Mouse (Mus musculus): ENCODE data around the gene Ano2. TPM values are rescaled to one million over a fixed set of nuclear protein-coding genes. Genes with fewer than 3 reads are reported as not detected.

Gene Ano2
- polyA plus RNA-seq, 1 experiment = 0.07 TPM

DNA sequence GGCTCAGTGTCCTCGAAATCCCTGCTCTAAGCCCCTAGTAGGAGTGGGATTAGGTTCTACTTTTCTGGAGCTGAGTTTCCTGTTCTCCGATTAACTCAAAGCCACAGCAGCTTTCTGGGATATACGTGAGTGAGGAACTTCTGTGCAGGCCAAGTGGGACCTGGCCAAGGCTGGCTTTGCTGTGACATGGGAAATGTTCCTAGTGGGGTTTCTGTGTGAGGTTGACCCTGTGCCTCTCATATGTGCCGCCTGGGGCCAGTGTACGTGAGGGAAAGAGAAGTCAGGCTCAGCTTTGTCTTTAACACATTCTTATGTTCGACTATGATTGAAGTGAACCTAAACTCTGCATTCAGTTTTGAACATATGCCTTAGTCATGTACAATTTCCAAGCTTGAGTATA is 184.5 kb downstream of the Ano2 start:
- 91% methylated on average over 6 of the region's 6 CpGs for WGBS

DNA sequence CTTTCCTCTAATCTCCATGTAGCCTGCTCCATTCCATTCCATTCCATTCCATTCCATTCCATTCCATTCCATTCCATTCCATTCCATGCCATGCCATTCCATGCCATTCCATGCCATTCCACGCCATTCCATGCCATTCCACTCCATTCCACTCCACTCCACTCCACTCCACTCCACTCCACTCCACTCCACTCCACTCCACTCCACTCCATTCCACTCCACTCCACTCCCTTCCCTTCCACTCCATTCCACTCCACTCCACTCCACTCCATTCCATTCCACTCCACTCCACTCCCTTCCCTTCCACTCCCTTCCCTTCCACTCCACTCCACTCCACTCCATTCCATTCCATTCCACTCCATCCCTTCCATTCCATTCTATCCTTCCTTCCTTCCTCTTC is 186.7 kb downstream of the Ano2 start:
- no peaks in the 10 kb centered on the region for H3K36me3 ChIP-seq (ENCODE audit: control insufficient read depth, insufficient read depth, low read length)
- DNase-seq = no peak
- H3K27me3 ChIP-seq (ENCODE audit: control insufficient read depth, insufficient read depth, low read length) = no peaks in the 10 kb centered on the region
- H3K4me3 ChIP-seq (ENCODE audit: control insufficient read depth, insufficient read depth, low read length) = no peak overlapping the region
- no peaks in the 10 kb centered on the region for H3K4me1 ChIP-seq (replicated peaks; ENCODE audit: control insufficient read depth, insufficient read depth, low read length)
- no peak overlapping the region for H3K27ac ChIP-seq (ENCODE audit: control insufficient read depth, insufficient read depth, low read length)
- 54% methylated on average over 1 of the region's 1 CpGs for WGBS
- TF ChIP-seq POLR2A (IDR thresholded peaks at IDR 0.05; ENCODE audit: control insufficient read depth, extremely low read depth, insufficient read depth, low read length, poor library complexity) = no peak
- TF ChIP-seq CTCF (IDR thresholded peaks at IDR 0.05; ENCODE audit: borderline replicate concordance, control insufficient read depth, extremely low read depth, insufficient read depth, low read length, poor library complexity) = no peak

More for the DNA sequence above, 184.5 kb downstream of the Ano2 start:
- no peak for DNase-seq
- Histone ChIP-seq H3K4me1 (replicated peaks; ENCODE audit: control insufficient read depth, insufficient read depth, low read length) (no peaks in the 10 kb centered on the region), H3K36me3 (ENCODE audit: control insufficient read depth, insufficient read depth, low read length) (no peaks in the 10 kb centered on the region), H3K27me3 (ENCODE audit: control insufficient read depth, insufficient read depth, low read length) (no peaks in the 10 kb centered on the region), H3K4me3 (ENCODE audit: control insufficient read depth, insufficient read depth, low read length) (no peak overlapping the region), H3K27ac (ENCODE audit: control insufficient read depth, insufficient read depth, low read length) (no peak overlapping the region)
- TF ChIP-seq CTCF (IDR thresholded peaks at IDR 0.05; ENCODE audit: borderline replicate concordance, control insufficient read depth, extremely low read depth, insufficient read depth, low read length, poor library complexity) = no peak
- no peak for TF ChIP-seq POLR2A (IDR thresholded peaks at IDR 0.05; ENCODE audit: control insufficient read depth, extremely low read depth, insufficient read depth, low read length, poor library complexity)

DNA sequence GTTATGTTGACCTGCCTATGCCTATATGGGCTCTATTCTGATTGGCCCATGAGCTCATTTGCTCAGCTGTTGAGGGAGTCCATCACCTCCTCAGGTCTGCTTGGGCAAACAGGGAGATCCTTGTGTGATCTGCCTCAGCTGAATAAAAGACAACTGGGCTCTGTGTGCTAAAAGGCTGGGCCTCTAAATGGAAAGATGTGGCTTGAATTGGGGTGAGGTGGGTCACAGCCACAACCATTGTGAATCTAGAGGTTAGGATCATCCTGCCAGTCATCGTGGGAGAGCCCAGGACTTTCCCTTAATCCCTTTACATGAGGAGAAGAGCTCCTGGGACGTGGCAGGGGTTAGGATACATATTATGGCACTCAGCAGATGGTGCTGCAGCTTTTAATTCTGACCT is 188.5 kb downstream of the Ano2 start:
- no peak for TF ChIP-seq CTCF (IDR thresholded peaks at IDR 0.05; ENCODE audit: borderline replicate concordance, control insufficient read depth, extremely low read depth, insufficient read depth, low read length, poor library complexity)
- no peak for TF ChIP-seq POLR2A (IDR thresholded peaks at IDR 0.05; ENCODE audit: control insufficient read depth, extremely low read depth, insufficient read depth, low read length, poor library complexity)
- 75% methylated on average over 2 of the region's 2 CpGs for WGBS
- no peaks in the 10 kb centered on the region for H3K4me1 ChIP-seq (replicated peaks; ENCODE audit: control insufficient read depth, insufficient read depth, low read length)
- DNase-seq = no peak
- no peak overlapping the region for H3K27ac ChIP-seq (ENCODE audit: control insufficient read depth, insufficient read depth, low read length)
- no peaks in the 10 kb centered on the region for H3K27me3 ChIP-seq (ENCODE audit: control insufficient read depth, insufficient read depth, low read length)
- no peak overlapping the region for H3K4me3 ChIP-seq (ENCODE audit: control insufficient read depth, insufficient read depth, low read length)
- no peaks in the 10 kb centered on the region for H3K36me3 ChIP-seq (ENCODE audit: control insufficient read depth, insufficient read depth, low read length)

- TF ChIP-seq CTCF (IDR thresholded peaks at IDR 0.05; ENCODE audit: borderline replicate concordance, control insufficient read depth, extremely low read depth, insufficient read depth, low read length, poor library complexity) (no peak), POLR2A (IDR thresholded peaks at IDR 0.05; ENCODE audit: control insufficient read depth, extremely low read depth, insufficient read depth, low read length, poor library complexity) (no peak)
- no peak for DNase-seq
- 90% methylated on average over 7 of the region's 7 CpGs for WGBS
- Histone ChIP-seq H3K4me3 (ENCODE audit: control insufficient read depth, insufficient read depth, low read length) (no peak overlapping the region), H3K4me1 (replicated peaks; ENCODE audit: control insufficient read depth, insufficient read depth, low read length) (no peaks in the 10 kb centered on the region), H3K27me3 (ENCODE audit: control insufficient read depth, insufficient read depth, low read length) (no peaks in the 10 kb centered on the region), H3K27ac (ENCODE audit: control insufficient read depth, insufficient read depth, low read length) (no peak overlapping the region), H3K36me3 (ENCODE audit: control insufficient read depth, insufficient read depth, low read length) (no peaks in the 10 kb centered on the region)
Measured at GRCm38 (mm10) chr6:125879306-125879705, 189.1 kb downstream of the Ano2 start.

DNA sequence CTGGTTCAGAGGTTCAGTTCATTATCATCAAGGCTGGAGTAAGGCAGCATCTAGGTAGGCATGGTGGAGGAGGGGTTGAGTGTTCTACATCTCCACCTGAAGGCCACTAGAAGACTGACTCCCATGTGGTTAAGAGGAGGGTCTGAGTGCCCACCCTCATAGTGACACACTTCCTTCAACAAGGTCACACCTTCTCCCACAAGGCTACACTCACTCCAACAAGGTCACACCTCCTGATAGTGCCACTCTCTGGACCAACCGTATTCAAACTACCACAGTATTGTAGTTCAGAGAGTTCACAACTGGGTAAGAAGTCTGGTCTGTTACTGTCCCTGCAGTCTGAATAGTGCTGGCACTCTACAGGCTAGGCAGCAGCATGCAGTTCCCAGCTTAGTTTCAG is 198.4 kb downstream of the Ano2 start:
- Histone ChIP-seq H3K36me3 (ENCODE audit: control insufficient read depth, insufficient read depth, low read length) (no peaks in the 10 kb centered on the region), H3K4me1 (replicated peaks; ENCODE audit: control insufficient read depth, insufficient read depth, low read length) (no peaks in the 10 kb centered on the region), H3K27ac (ENCODE audit: control insufficient read depth, insufficient read depth, low read length) (no peak overlapping the region), H3K27me3 (ENCODE audit: control insufficient read depth, insufficient read depth, low read length) (no peaks in the 10 kb centered on the region), H3K4me3 (ENCODE audit: control insufficient read depth, insufficient read depth, low read length) (no peak overlapping the region)
- no peak for TF ChIP-seq POLR2A (IDR thresholded peaks at IDR 0.05; ENCODE audit: control insufficient read depth, extremely low read depth, insufficient read depth, low read length, poor library complexity)
- TF ChIP-seq CTCF (IDR thresholded peaks at IDR 0.05; ENCODE audit: borderline replicate concordance, control insufficient read depth, extremely low read depth, insufficient read depth, low read length, poor library complexity) = no peak
- WGBS = 100% methylated on average over 1 of the region's 1 CpGs
- DNase-seq = no peak

DNA sequence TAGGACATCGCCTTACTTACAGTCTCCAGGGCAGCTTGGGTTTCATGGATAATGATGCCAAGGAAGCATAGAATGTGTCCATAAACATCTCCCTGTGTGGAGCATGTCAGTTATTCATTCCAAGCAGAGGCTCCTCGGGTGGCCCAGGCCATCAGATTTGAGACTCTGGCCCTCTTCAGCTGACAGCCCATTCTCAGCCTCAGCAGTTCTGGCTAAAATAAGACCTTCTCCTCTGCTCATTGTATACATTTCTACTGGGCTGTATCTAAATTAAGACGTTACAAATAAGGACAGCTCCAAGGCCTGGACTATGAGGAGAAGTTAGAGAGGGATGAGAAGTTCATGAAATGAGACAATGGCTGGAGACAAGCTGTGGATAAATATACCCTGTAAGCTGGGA is 204.1 kb downstream of the Ano2 start:
- Histone ChIP-seq H3K27me3 (ENCODE audit: control insufficient read depth, insufficient read depth, low read length) (no peaks in the 10 kb centered on the region), H3K4me1 (replicated peaks; ENCODE audit: control insufficient read depth, insufficient read depth, low read length) (no peaks in the 10 kb centered on the region), H3K27ac (ENCODE audit: control insufficient read depth, insufficient read depth, low read length) (no peak overlapping the region), H3K4me3 (ENCODE audit: control insufficient read depth, insufficient read depth, low read length) (no peak overlapping the region), H3K36me3 (ENCODE audit: control insufficient read depth, insufficient read depth, low read length) (no peaks in the 10 kb centered on the region)
- TF ChIP-seq CTCF (IDR thresholded peaks at IDR 0.05; ENCODE audit: borderline replicate concordance, control insufficient read depth, extremely low read depth, insufficient read depth, low read length, poor library complexity) (no peak), POLR2A (IDR thresholded peaks at IDR 0.05; ENCODE audit: control insufficient read depth, extremely low read depth, insufficient read depth, low read length, poor library complexity) (no peak)
- WGBS = 87% methylated on average over 3 of the region's 3 CpGs
- DNase-seq = no peak

DNA sequence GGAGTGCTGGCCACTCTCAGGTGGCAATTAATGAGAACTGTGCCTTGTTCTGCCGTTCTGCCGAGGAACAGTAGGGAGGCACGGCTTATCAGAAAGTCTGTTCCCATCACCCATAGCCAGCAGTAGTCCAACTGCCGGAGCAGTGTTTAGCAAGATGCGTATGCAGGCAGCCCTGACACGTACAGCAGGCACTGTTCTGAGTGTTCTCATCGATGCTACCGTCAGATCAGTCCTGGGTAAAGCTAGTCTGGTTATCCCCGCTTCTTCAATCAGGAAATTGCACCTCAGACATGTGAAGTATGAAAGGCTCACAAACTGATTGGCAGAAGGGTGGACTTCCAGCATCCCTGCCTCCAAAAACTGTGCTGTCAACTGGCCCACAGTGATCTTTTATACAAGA is 224.2 kb downstream of the Ano2 start:
- Histone ChIP-seq H3K27ac (ENCODE audit: control insufficient read depth, insufficient read depth, low read length) (no peak overlapping the region), H3K4me3 (ENCODE audit: control insufficient read depth, insufficient read depth, low read length) (no peak overlapping the region), H3K36me3 (ENCODE audit: control insufficient read depth, insufficient read depth, low read length) (no peaks in the 10 kb centered on the region), H3K27me3 (ENCODE audit: control insufficient read depth, insufficient read depth, low read length) (no peaks in the 10 kb centered on the region), H3K4me1 (replicated peaks; ENCODE audit: control insufficient read depth, insufficient read depth, low read length) (no peaks in the 10 kb centered on the region)
- TF ChIP-seq POLR2A (IDR thresholded peaks at IDR 0.05; ENCODE audit: control insufficient read depth, extremely low read depth, insufficient read depth, low read length, poor library complexity) (no peak), CTCF (IDR thresholded peaks at IDR 0.05; ENCODE audit: borderline replicate concordance, control insufficient read depth, extremely low read depth, insufficient read depth, low read length, poor library complexity) (no peak)
- DNase-seq = no peak
- 88% methylated on average over 9 of the region's 9 CpGs for WGBS

Data from thymus, adult 2 months (tissue).